Mouse (Mus musculus): ENCODE results near the gene Ghr. TPM values are rescaled to one million over a fixed set of nuclear protein-coding genes. Genes with fewer than 3 reads are reported as not detected.

The Ghr gene
- polyA plus RNA-seq, 1 experiment from 2014 or later: 13.4 TPM

DNA sequence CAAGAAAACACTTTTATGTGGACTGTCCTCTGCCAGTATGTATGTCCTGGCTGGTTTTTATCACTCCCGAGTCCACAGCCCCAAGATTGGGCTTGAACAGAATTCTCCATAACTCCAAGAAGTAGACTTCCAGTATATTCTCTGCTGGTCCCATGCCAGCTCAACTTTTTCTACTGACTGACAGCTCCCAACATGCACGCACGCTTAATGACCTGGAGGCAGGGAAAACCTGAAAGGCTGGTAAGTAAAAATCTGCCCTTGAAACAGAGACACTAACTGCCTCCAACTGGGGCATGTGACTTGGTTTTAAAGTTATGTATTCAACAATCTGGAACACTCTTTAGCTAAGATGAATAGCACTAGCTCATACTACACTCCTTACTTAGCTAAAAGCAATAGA is 81.6 kb downstream of the Ghr start:
- DNase-seq (ENCODE audit: low spot score): no peak
- H3K9ac ChIP-seq: no peak overlapping the region
- no peaks in the 10 kb centered on the region for H3K9me3 ChIP-seq (ENCODE audit: control insufficient read depth, low read length)
- no peak overlapping the region for H3K27ac ChIP-seq
- H3K4me3 ChIP-seq (replicated peaks; ENCODE audit: low read length): no peak overlapping the region
- H3K4me1 ChIP-seq (replicated peaks; ENCODE audit: control insufficient read depth, insufficient read depth, low read length): no peaks in the 10 kb centered on the region
- 92% methylated on average over 3 of the region's 3 CpGs for WGBS
- no peaks in the 10 kb centered on the region for H3K27me3 ChIP-seq (ENCODE audit: control insufficient read depth, insufficient read depth, low read length)
- no peak overlapping the region for H3K4me2 ChIP-seq (replicated peaks)
- H3K36me3 ChIP-seq (replicated peaks; ENCODE audit: control insufficient read depth, insufficient read depth): no peaks in the 10 kb centered on the region
- no peak for ATAC-seq (ENCODE audit: low FRiP score)

DNA sequence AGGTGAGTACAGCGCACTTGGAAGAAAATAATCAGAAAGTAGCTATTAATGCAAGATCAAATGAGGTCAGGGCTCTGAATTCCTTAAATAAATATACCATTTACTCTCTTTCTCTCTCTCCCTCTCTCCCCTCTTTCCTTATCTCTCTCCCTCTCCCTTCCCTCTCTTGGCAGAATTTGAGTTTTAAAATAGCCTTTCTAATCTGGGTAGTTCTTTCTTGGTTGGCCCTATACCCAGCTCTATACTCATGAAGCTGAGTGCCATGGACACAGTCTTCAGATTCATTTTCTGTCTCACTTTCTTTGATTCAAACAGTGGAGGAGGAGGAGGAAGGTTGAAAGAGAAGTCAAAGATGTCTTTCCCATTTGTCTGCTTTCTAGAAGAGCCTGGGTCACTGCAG is 84.3 kb downstream of the Ghr start:
- WGBS: 94% methylated on average over 1 of the region's 1 CpGs
- no peaks in the 10 kb centered on the region for H3K27me3 ChIP-seq (ENCODE audit: control insufficient read depth, insufficient read depth, low read length)
- no peak overlapping the region for H3K4me3 ChIP-seq (replicated peaks; ENCODE audit: low read length)
- ATAC-seq (ENCODE audit: low FRiP score) (no peak), DNase-seq (ENCODE audit: low spot score) (no peak)
- H3K4me2 ChIP-seq (replicated peaks): no peak overlapping the region
- H3K4me1 ChIP-seq (replicated peaks; ENCODE audit: control insufficient read depth, insufficient read depth, low read length): no peaks in the 10 kb centered on the region
- no peak overlapping the region for H3K27ac ChIP-seq
- H3K36me3 ChIP-seq (replicated peaks; ENCODE audit: control insufficient read depth, insufficient read depth): no peaks in the 10 kb centered on the region
- no peaks in the 10 kb centered on the region for H3K9me3 ChIP-seq (ENCODE audit: control insufficient read depth, low read length)
- H3K9ac ChIP-seq: no peak overlapping the region

DNA sequence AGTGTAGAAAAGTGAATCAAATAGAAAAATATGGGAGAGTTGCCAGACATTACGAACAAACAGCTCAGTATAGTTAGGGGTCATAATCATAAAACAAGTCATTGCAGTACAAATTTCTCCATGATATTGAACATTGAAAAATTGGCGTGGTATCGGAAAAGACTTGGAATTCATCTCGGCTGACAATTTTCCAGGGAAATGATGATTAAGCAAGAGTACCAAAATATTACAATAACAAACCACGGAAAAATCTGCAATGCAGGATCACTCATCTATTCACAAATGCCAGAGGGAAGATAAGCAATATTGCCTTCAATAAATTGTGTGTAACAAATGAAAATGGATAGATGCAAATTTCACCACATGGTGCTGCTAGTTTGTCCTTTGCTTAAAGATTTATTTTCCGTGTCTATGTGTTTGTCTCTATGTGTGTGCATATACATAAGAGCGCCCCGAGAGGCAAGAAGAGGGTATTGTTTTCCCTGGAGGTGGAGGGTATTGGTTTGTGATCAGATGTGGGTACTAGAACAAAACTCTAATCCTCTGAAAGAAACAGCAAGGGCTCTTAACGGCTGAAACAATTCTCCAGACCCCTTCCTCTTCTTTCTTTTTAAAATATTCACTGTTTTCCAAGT is 85.2 kb downstream of the Ghr start:
- ATAC-seq (ENCODE audit: low FRiP score) (no peak), DNase-seq (ENCODE audit: low spot score) (no peak)
- 78% methylated on average over 9 of the region's 9 CpGs for WGBS

DNA sequence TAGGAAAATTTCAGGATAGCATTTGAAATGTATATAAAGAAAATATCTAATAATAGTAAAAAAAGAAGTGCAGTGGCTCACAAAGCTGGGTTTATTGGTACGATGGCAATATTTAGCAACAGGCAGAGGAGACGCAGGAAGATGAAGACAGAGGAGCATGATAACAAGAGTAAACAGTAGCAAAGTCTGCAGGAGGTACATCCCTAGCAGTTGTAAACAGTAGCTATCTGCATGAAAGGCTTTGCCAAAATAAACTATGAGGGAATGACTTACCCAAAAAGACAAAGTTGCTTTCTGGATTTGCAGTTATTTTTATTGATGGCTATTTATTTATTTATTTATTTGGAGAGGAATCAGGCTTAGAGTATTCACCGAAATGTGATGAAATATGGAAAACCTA is 92.4 kb downstream of the Ghr start:
- DNase-seq (ENCODE audit: low spot score) (no peak), ATAC-seq (ENCODE audit: low FRiP score) (no peak)
- 87% methylated on average over 3 of the region's 3 CpGs for WGBS
- no peak overlapping the region for H3K4me2 ChIP-seq (replicated peaks)
- H3K27ac ChIP-seq: no peak overlapping the region
- no peak overlapping the region for H3K4me3 ChIP-seq (replicated peaks; ENCODE audit: low read length)
- no peaks in the 10 kb centered on the region for H3K4me1 ChIP-seq (replicated peaks; ENCODE audit: control insufficient read depth, insufficient read depth, low read length)
- H3K9ac ChIP-seq: no peak overlapping the region
- no peaks in the 10 kb centered on the region for H3K9me3 ChIP-seq (ENCODE audit: control insufficient read depth, low read length)
- no peaks in the 10 kb centered on the region for H3K27me3 ChIP-seq (ENCODE audit: control insufficient read depth, insufficient read depth, low read length)
- no peaks in the 10 kb centered on the region for H3K36me3 ChIP-seq (replicated peaks; ENCODE audit: control insufficient read depth, insufficient read depth)

More for the DNA sequence above, 85.2 kb downstream of the Ghr start:
- Histone ChIP-seq H3K4me2 (replicated peaks) (no peak overlapping the region), H3K4me1 (replicated peaks; ENCODE audit: control insufficient read depth, insufficient read depth, low read length) (no peaks in the 10 kb centered on the region), H3K4me3 (replicated peaks; ENCODE audit: low read length) (no peak overlapping the region), H3K9ac (no peak overlapping the region), H3K27ac (no peak overlapping the region), H3K9me3 (ENCODE audit: control insufficient read depth, low read length) (no peaks in the 10 kb centered on the region), H3K27me3 (ENCODE audit: control insufficient read depth, insufficient read depth, low read length) (no peaks in the 10 kb centered on the region), H3K36me3 (replicated peaks; ENCODE audit: control insufficient read depth, insufficient read depth) (no peaks in the 10 kb centered on the region)

DNA sequence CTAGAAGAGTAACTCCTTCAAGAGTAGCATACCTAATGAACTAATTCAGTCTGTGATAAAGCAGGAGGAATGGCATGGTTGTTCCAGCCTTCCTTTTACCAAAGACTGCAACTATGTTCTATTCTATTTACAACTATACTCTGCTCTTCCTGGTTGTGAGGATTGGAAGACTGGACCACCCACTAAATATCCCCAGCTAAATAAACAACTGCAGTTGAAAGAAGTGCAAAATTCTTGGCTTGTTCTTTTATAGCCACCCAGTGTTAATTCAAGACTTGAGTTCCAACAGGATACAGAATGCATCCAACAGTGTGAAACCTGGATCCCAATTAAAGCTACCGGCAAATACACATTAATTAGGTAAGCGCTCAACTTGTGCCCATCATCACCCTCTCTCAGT is 93.3 kb downstream of the Ghr start:
- Histone ChIP-seq H3K27ac (no peak overlapping the region), H3K36me3 (replicated peaks; ENCODE audit: control insufficient read depth, insufficient read depth) (no peaks in the 10 kb centered on the region), H3K4me2 (replicated peaks) (no peak overlapping the region), H3K9me3 (ENCODE audit: control insufficient read depth, low read length) (no peaks in the 10 kb centered on the region), H3K4me1 (replicated peaks; ENCODE audit: control insufficient read depth, insufficient read depth, low read length) (no peaks in the 10 kb centered on the region), H3K4me3 (replicated peaks; ENCODE audit: low read length) (no peak overlapping the region), H3K27me3 (ENCODE audit: control insufficient read depth, insufficient read depth, low read length) (no peaks in the 10 kb centered on the region), H3K9ac (no peak overlapping the region)
- DNase-seq (ENCODE audit: low spot score) (no peak), ATAC-seq (ENCODE audit: low FRiP score) (no peak)
- 79% methylated on average over 2 of the region's 2 CpGs for WGBS

DNA sequence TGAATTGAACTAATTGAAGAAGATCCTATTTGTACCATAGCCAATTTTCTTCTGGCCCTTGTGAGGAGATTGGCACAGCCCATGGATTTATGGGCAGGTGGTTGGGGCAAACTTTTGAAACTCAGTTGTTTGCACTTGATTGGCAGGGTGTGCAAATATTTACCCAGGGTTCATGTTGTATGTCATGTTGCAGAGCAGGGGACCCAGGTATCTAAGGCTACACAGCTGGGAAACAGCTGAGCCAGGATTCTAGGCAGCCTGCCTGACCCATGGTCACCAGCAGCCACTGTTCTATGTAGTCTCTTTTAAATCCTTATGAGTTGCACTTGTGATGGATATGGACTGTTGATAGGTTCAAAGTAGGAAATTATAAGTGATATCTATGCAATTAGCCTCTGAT is 94.1 kb downstream of the Ghr start:
- Histone ChIP-seq H3K4me1 (replicated peaks; ENCODE audit: control insufficient read depth, insufficient read depth, low read length) (no peaks in the 10 kb centered on the region), H3K27ac (no peak overlapping the region), H3K27me3 (ENCODE audit: control insufficient read depth, insufficient read depth, low read length) (no peaks in the 10 kb centered on the region), H3K4me3 (replicated peaks; ENCODE audit: low read length) (no peak overlapping the region), H3K9ac (no peak overlapping the region), H3K4me2 (replicated peaks) (no peak overlapping the region), H3K36me3 (replicated peaks; ENCODE audit: control insufficient read depth, insufficient read depth) (no peaks in the 10 kb centered on the region), H3K9me3 (ENCODE audit: control insufficient read depth, low read length) (no peaks in the 10 kb centered on the region)
- no peak for DNase-seq (ENCODE audit: low spot score)
- no peak for ATAC-seq (ENCODE audit: low FRiP score)

DNA sequence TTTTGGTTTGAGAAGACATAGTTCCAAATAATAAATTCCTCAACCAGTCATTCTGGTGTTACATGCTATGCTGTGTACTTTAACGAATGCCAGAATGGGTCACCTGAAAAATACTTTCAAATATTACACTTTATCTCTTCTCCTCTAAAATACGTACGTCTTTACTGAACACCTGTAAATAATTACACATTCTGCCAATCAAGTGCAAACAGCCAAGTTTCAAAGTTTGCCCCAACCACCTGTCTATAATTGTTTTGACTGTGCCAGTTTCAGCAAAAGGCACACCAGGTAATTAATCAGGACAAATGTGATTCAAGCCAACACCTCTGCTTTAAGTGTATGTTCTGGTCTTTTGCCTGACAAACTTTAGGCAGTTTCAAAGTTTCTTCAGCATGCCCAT is 94.7 kb downstream of the Ghr start:
- Histone ChIP-seq H3K27me3 (ENCODE audit: control insufficient read depth, insufficient read depth, low read length) (no peaks in the 10 kb centered on the region), H3K4me3 (replicated peaks; ENCODE audit: low read length) (no peak overlapping the region), H3K36me3 (replicated peaks; ENCODE audit: control insufficient read depth, insufficient read depth) (no peaks in the 10 kb centered on the region), H3K4me1 (replicated peaks; ENCODE audit: control insufficient read depth, insufficient read depth, low read length) (no peaks in the 10 kb centered on the region), H3K4me2 (replicated peaks) (no peak overlapping the region), H3K9ac (no peak overlapping the region), H3K27ac (no peak overlapping the region), H3K9me3 (ENCODE audit: control insufficient read depth, low read length) (no peaks in the 10 kb centered on the region)
- ATAC-seq (ENCODE audit: low FRiP score) (no peak), DNase-seq (ENCODE audit: low spot score) (no peak)
- 90% methylated on average over 3 of the region's 3 CpGs for WGBS

DNA sequence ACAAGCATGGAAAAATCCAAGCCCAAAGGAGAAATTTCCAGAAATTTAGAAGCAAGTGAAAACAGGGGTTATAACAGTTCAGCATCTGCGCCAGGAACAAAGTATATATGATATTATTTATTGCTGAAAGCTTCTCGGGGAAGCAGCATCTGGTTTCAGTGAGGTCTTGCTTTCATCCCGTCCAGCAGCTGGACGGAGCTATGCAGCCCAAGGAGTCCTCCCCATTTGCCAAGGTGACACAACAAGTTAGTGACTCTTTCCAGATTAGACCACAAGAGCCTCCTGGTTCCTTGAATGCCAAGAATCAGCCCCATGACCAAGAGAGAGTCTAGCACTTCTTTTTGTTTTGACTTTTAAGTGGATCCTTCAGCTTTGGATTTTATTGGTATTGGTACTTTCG is 96.6 kb downstream of the Ghr start:
- DNase-seq (ENCODE audit: low spot score) (no peak), ATAC-seq (ENCODE audit: low FRiP score) (no peak)
- no peaks in the 10 kb centered on the region for H3K36me3 ChIP-seq (replicated peaks; ENCODE audit: control insufficient read depth, insufficient read depth)
- no peaks in the 10 kb centered on the region for H3K27me3 ChIP-seq (ENCODE audit: control insufficient read depth, insufficient read depth, low read length)
- WGBS: 97% methylated on average over 5 of the region's 5 CpGs
- H3K4me3 ChIP-seq (replicated peaks; ENCODE audit: low read length): no peak overlapping the region
- H3K4me1 ChIP-seq (replicated peaks; ENCODE audit: control insufficient read depth, insufficient read depth, low read length): no peaks in the 10 kb centered on the region
- no peak overlapping the region for H3K9ac ChIP-seq
- no peaks in the 10 kb centered on the region for H3K9me3 ChIP-seq (ENCODE audit: control insufficient read depth, low read length)
- no peak overlapping the region for H3K27ac ChIP-seq
- no peak overlapping the region for H3K4me2 ChIP-seq (replicated peaks)

DNA sequence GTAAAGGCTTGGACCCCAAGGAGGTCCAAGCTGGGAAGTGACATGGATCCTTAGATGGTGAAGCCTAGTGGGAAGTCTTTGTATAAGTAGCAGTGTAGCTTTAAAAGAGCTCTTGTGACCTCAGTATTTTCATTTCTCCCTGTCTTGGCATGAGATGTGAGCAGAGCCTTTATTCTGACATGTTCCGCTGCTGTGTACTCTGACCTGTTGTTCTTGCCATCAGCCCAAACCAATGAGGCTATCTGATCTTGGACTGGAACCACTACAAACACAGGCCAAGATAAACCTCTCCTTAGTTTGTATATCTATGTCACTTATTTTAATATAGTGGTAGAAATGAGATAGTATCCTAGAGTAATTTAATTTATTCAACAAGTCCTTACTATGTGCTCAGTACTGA is 97.9 kb downstream of the Ghr start:
- no peaks in the 10 kb centered on the region for H3K27me3 ChIP-seq (ENCODE audit: control insufficient read depth, insufficient read depth, low read length)

DNA sequence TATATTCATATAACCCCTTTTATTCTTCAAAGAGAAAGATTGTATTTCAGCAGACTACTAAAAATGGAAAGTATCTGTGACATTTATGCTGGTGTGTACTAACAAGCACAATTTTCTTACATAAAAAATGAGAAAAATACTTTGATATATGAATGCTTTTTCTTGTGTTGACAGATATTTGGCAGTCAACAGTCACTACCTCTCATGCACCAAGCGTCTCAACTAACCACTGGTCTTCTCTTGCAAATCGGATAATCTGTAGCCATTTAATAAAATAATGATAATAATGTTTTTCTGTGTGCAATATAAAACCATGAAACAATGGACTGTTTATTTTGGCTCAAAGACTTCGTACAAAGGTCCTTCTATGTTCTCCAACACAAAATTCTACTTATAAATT is 99.8 kb downstream of the Ghr start:
- H3K27me3 ChIP-seq (ENCODE audit: control insufficient read depth, insufficient read depth, low read length): no peaks in the 10 kb centered on the region
- no peaks in the 10 kb centered on the region for H3K9me3 ChIP-seq (ENCODE audit: control insufficient read depth, low read length)
- H3K27ac ChIP-seq: no peak overlapping the region

More for the DNA sequence above, 97.9 kb downstream of the Ghr start:
- no peak overlapping the region for H3K9ac ChIP-seq
- no peak for DNase-seq (ENCODE audit: low spot score)
- 94% methylated on average over 1 of the region's 1 CpGs for WGBS
- H3K4me2 ChIP-seq (replicated peaks): no peak overlapping the region
- no peak for ATAC-seq (ENCODE audit: low FRiP score)
- H3K9me3 ChIP-seq (ENCODE audit: control insufficient read depth, low read length): no peaks in the 10 kb centered on the region
- H3K36me3 ChIP-seq (replicated peaks; ENCODE audit: control insufficient read depth, insufficient read depth): no peaks in the 10 kb centered on the region
- no peak overlapping the region for H3K27ac ChIP-seq
- H3K4me3 ChIP-seq (replicated peaks; ENCODE audit: low read length): no peak overlapping the region
- no peaks in the 10 kb centered on the region for H3K4me1 ChIP-seq (replicated peaks; ENCODE audit: control insufficient read depth, insufficient read depth, low read length)

More for the DNA sequence above, 99.8 kb downstream of the Ghr start:
- ATAC-seq (ENCODE audit: low FRiP score): no peak
- 88% methylated on average over 3 of the region's 3 CpGs for WGBS
- Histone ChIP-seq H3K4me1 (replicated peaks; ENCODE audit: control insufficient read depth, insufficient read depth, low read length) (no peaks in the 10 kb centered on the region), H3K4me3 (replicated peaks; ENCODE audit: low read length) (no peak overlapping the region), H3K9ac (no peak overlapping the region), H3K4me2 (replicated peaks) (no peak overlapping the region), H3K36me3 (replicated peaks; ENCODE audit: control insufficient read depth, insufficient read depth) (no peaks in the 10 kb centered on the region)
- DNase-seq (ENCODE audit: low spot score): no peak

Measured in hindbrain, embryonic 14.5 days (tissue).